Mouse (Mus musculus) heart, postnatal 0 days (tissue): ENCODE results near the gene Smco3. TPM values are rescaled to one million over a fixed set of nuclear protein-coding genes. Genes with fewer than 3 reads are reported as not detected.

Experiments used
- ATAC-seq: fragments of 200-750 bp; cut with Nextera tagmentation; 2 replicates; pipeline ENCODE4 v1.8.0; 2017; ENCODE audit warnings: low read depth, moderate number of reproducible peaks, moderate library complexity; ENCODE audit not compliant: insufficient read depth
- DNase-seq: peaks from one replicate; pipeline ENCODE4 v3.0.0-alpha.2; 2016; ENCODE audit warnings: low spot score
- H3K27ac ChIP-seq: fragments of 300-500 bp; sonication (generic); 2 replicates; pipeline ENCODE4 v1.5.1; 2014; ENCODE audit warnings: low read depth, mild to moderate bottlenecking
- H3K27me3 ChIP-seq: fragments of 300-500 bp; sonication (generic); 2 replicates; pipeline ENCODE4 v1.6.1; 2014; ENCODE audit warnings: low read length, mixed read lengths; ENCODE audit not compliant: control insufficient read depth, insufficient read depth
- H3K36me3 ChIP-seq: fragments of 300-500 bp; sonication (generic); replicated peaks from 2 replicates; pipeline ENCODE4 v1.6.1; 2014; ENCODE audit warnings: low read length, mixed read lengths; ENCODE audit not compliant: control insufficient read depth, insufficient read depth
- H3K4me1 ChIP-seq: fragments of 300-500 bp; sonication (generic); 2 replicates; pipeline ENCODE4 v1.6.1; 2014; ENCODE audit warnings: antibody characterized with exemption; ENCODE audit not compliant: control insufficient read depth, insufficient read depth
- H3K4me2 ChIP-seq: fragments of 300-500 bp; sonication (generic); 2 replicates; pipeline ENCODE4 v1.6.1; 2014; ENCODE audit warnings: low read depth, mild to moderate bottlenecking, low read length, moderate library complexity
- H3K4me3 ChIP-seq: fragments of 300-500 bp; sonication (generic); 2 replicates; pipeline ENCODE4 v1.5.1; 2014; ENCODE audit warnings: low read depth, low read length
- H3K9ac ChIP-seq: fragments of 300-500 bp; sonication (generic); replicated peaks from 2 replicates; pipeline ENCODE4 v1.6.1; 2014; ENCODE audit warnings: low read depth, low read length, mixed read lengths
- H3K9me3 ChIP-seq: fragments of 300-500 bp; sonication (generic); replicated peaks from 2 replicates; pipeline ENCODE4 v1.6.1; 2016; ENCODE audit warnings: low read length; ENCODE audit not compliant: control insufficient read depth
- CTCF ChIP-seq: IDR thresholded peaks from 2 replicates; pipeline ENCODE4 v1.5.1; 2016; ENCODE audit warnings: antibody characterized with exemption, control low read depth, low read depth
- EP300 ChIP-seq: IDR thresholded peaks from 2 replicates; pipeline ENCODE4 v1.6.1; 2016; ENCODE audit warnings: antibody characterized with exemption, low read depth
- WGBS: fragments of 180-500 bp; shearing (Covaris S2); extraction: QIAGEN DNeasy Blood & Tissue Kit; methylation state at CpG from one replicate; pipeline ENCODE4 v1.1.7; 2014; 5-methylcytosine and 5-hydroxymethylcytosine counted together
- polyA plus RNA-seq: library from polyadenylated mRNA; unstranded; fragments of >200 nt; fragmentation: Nextera tagmentation; extraction: Ambion mirVana; gene quantifications from 2 replicates; pipeline ENCODE4 v1.2.1, GENCODE M21; 2015
- total RNA-seq: library from RNA; depleted of rRNA; stranded (reverse); fragments of >200 nt; gene quantifications from 2 replicates; pipeline ENCODE4 v1.2.3, GENCODE M21; 2014; ENCODE audit warnings: low replicate concordance

Smco3 gene
- total and polyA plus RNA-seq, 2 experiments from 2014 or later, result not detected

GRCm38 (mm10) chr6:136857873-136858260, 22.6 kb upstream of the Smco3 start:
- WGBS, result 4% methylated on average over 11 of the region's 11 CpGs
- H3K9me3 ChIP-seq, result no peaks in the 10 kb centered on the region
- peak overlapping the region; percentile 90 for H3K27ac ChIP-seq
- TF ChIP-seq EP300 (no peak; the same call in 1 of the 2 replicates), CTCF (no peak)
- peak overlapping the region; percentile 49 for H3K9ac ChIP-seq
- H3K36me3 ChIP-seq, result no peaks in the 10 kb centered on the region
- H3K27me3 ChIP-seq, result no peaks in the 10 kb centered on the region
- peaks cover 18% of the 10 kb centered on the region for H3K4me1 ChIP-seq
- H3K4me2 ChIP-seq, result peak overlapping the region; percentile 53
- peak; percentile 59 for ATAC-seq
- peak overlapping the region; percentile 33 for H3K4me3 ChIP-seq
- DNase-seq, result peak; percentile 86

DNA sequence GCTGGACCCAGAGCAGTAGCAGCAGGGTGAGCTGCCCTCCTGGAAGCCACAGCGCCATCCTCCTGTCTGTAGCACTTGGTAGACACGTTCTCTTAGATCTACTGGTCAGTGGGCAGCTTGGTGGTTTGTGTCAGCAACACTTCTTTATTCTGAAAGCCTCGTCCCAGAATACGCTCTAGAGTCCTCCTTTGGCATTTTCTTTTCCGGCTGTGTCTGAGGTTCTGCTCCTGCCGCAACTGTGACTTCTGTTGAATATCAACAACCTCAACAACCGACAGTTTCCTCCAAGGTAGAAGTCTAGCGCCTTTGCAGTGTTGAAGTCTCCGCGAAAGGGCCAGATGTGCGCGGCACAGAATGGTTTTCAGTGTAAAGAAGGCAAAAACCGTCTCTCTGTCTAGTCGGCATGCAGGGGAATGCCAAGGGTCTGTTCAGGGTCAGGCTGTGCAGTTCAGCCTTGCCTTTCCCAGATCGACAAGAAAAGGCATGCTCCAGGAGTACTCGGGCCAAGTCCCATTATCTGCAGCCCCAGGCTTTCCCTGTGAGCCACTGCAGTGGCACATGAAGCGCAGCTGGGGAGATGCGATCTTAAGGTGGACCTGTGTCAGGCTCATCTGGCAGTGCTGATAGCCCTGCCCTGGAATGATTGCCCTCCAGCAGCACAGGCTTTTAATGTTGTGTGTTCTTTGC, 22.1 kb upstream of the Smco3 start, which contains the start of gene Art4:
Gene Art4, minus strand, starts transcription at position 548 of the 687 bp plus-strand sequence.
- TF ChIP-seq EP300, result no peak
- no peak; the same call in 1 of the 2 replicates for TF ChIP-seq CTCF
- Histone ChIP-seq H3K9me3 (no peaks in the 10 kb centered on the region), H3K36me3 (no peaks in the 10 kb centered on the region), H3K27ac (peak within 1 kb of the TSS; percentile 90), H3K4me1 (peaks cover 20% of the 10 kb centered on the region), H3K9ac (peak within 1 kb of the TSS; percentile 49), H3K27me3 (no peaks in the 10 kb centered on the region), H3K4me3 (peak within 1 kb of the TSS; percentile 33), H3K4me2 (peak within 1 kb of the TSS; percentile 53)
- 12% methylated on average over 18 of the region's 18 CpGs for WGBS
- DNase-seq, result peak; percentile 63
- peak; percentile 47 for ATAC-seq

- no peaks in the 10 kb centered on the region for H3K27me3 ChIP-seq
- no peak for ATAC-seq
- peaks cover 20% of the 10 kb centered on the region for H3K4me1 ChIP-seq
- peak overlapping the region; percentile 53 for H3K4me2 ChIP-seq
- DNase-seq, result peak; percentile 31
- H3K9ac ChIP-seq, result peak overlapping the region; percentile 43; the same call in 1 of the 2 replicates
- peak overlapping the region; percentile 80 for H3K27ac ChIP-seq
- peak overlapping the region; percentile 33 for H3K4me3 ChIP-seq
- no peaks in the 10 kb centered on the region for H3K9me3 ChIP-seq
- 22% methylated on average over 14 of the region's 14 CpGs for WGBS
- no peak for TF ChIP-seq CTCF
- TF ChIP-seq EP300, result no peak
- H3K36me3 ChIP-seq, result no peaks in the 10 kb centered on the region
These were observed 20.9 kb upstream of the Smco3 start for GRCm38 (mm10) chr6:136856071-136856636.

GRCm38 (mm10) chr6:136855183-136855582, 19.9 kb upstream of the Smco3 start:
- 65% methylated on average over 2 of the region's 2 CpGs for WGBS
- no peak overlapping the region for H3K9ac ChIP-seq
- TF ChIP-seq CTCF (no peak), EP300 (no peak)
- no peaks in the 10 kb centered on the region for H3K27me3 ChIP-seq
- H3K4me1 ChIP-seq, result peaks cover 20% of the 10 kb centered on the region
- H3K4me2 ChIP-seq, result peak overlapping the region; percentile 53; the same call in 1 of the 2 replicates
- ATAC-seq (no peak), DNase-seq (no peak)
- H3K36me3 ChIP-seq, result no peaks in the 10 kb centered on the region
- peak overlapping the region; percentile 80; the same call in 1 of the 2 replicates for H3K27ac ChIP-seq
- H3K9me3 ChIP-seq, result no peaks in the 10 kb centered on the region
- peak overlapping the region; percentile 33; the same call in 1 of the 2 replicates for H3K4me3 ChIP-seq

DNA sequence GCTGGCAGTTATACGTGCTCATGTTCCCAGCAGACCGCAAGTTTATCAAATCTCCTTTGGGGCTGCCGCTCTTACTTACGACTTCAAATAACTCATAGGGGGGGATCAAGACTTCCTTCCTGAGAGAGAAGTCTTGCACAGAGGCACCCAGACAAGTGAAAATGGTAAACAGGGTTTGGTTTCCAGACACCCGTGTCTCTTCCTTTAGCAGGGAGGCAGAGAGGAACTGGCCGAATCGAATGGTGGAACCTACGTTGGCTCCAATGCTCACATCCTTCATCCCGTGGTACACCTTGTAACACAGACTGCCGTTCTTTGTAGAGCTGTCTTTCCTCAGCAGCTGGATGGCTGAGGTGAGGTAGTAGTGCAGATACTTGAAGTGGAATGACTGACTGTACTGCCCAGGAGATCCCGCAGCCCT, 19.1 kb upstream of the Smco3 start:
- H3K4me1 ChIP-seq, result peaks cover 20% of the 10 kb centered on the region
- H3K27ac ChIP-seq, result peak overlapping the region; percentile 44; the same call in 1 of the 2 replicates
- H3K9ac ChIP-seq, result no peak overlapping the region
- TF ChIP-seq EP300 (no peak), CTCF (no peak)
- no peaks in the 10 kb centered on the region for H3K27me3 ChIP-seq
- H3K9me3 ChIP-seq, result no peaks in the 10 kb centered on the region
- H3K4me3 ChIP-seq, result no peak overlapping the region
- WGBS, result 70% methylated on average over 11 of the region's 11 CpGs
- H3K36me3 ChIP-seq, result no peaks in the 10 kb centered on the region
- DNase-seq (no peak), ATAC-seq (no peak)
- no peak overlapping the region for H3K4me2 ChIP-seq
